Mouse (Mus musculus) MEL (cell line): Measurements from ENCODE around the gene Asb7. TPM values are rescaled to one million over a fixed set of nuclear protein-coding genes. Genes with fewer than 3 reads are reported as not detected.

ENCODE experiments used
- DNase-seq: peaks from one replicate; pipeline ENCODE4 v3.0.0; 2011; ENCODE audit warnings: low read depth, low spot score
- H3K27ac ChIP-seq: 2 replicates; pipeline ENCODE4 v1.5.1; 2012; ENCODE audit warnings: low read depth, mild to moderate bottlenecking, control low read depth, low read length, moderate library complexity; ENCODE audit not compliant: control insufficient read depth
- H3K27me3 ChIP-seq, 2 experiments: fragments of 150-350 bp in 1 of 2; sonication (generic) in 1 of 2; 2 replicates each; pipeline ENCODE4 v1.6.1; 2012; ENCODE audit warnings: low read length in 2 of 2, mild to moderate bottlenecking in 2 of 2, improper control_type of control experiment in 1 of 2, moderate library complexity in 1 of 2; ENCODE audit not compliant: insufficient read depth in 2 of 2, control insufficient read depth in 1 of 2
- H3K36me3 ChIP-seq, 2 experiments: 2 replicates each; pipeline ENCODE4 v1.6.1; 2012 to 2014; ENCODE audit warnings: low read length in 2 of 2, improper control_type of control experiment in 1 of 2, inconsistent platforms in 1 of 2, mild to moderate bottlenecking in 1 of 2; ENCODE audit not compliant: insufficient read depth in 2 of 2, control insufficient read depth in 1 of 2
- H3K4me1 ChIP-seq, 2 experiments: fragments of 150-350 bp in 1 of 2; sonication (generic) in 1 of 2; 2 replicates each; pipeline ENCODE4 v1.6.1; 2012; ENCODE audit warnings: low read length in 2 of 2, improper control_type of control experiment in 1 of 2, mild to moderate bottlenecking in 1 of 2; ENCODE audit not compliant: insufficient read depth in 2 of 2, control insufficient read depth in 1 of 2
- H3K4me3 ChIP-seq, 2 experiments: fragments of 150-350 bp in 1 of 2; sonication (generic) in 1 of 2; 2 replicates each; pipeline ENCODE4 v1.5.1; 2012; ENCODE audit warnings: low read depth in 2 of 2, low read length in 2 of 2, mild to moderate bottlenecking in 2 of 2, moderate library complexity in 2 of 2, control low read depth in 1 of 2, improper control_type of control experiment in 1 of 2; ENCODE audit not compliant: control insufficient read depth in 1 of 2, insufficient read depth in 1 of 2
- H3K79me2 ChIP-seq: 2 replicates; pipeline ENCODE4 v1.6.1; 2012; ENCODE audit warnings: mild to moderate bottlenecking, low read length, moderate library complexity; ENCODE audit not compliant: control insufficient read depth, poor library complexity, insufficient read depth
- H3K9ac ChIP-seq: 2 replicates; pipeline ENCODE4 v1.6.1; 2012; ENCODE audit warnings: low read depth, mild to moderate bottlenecking, control low read depth, low read length, moderate library complexity; ENCODE audit not compliant: control insufficient read depth, poor library complexity, severe bottlenecking
- H3K9me3 ChIP-seq: fragments of 150-350 bp; sonication (generic); replicated peaks from 2 replicates; pipeline ENCODE4 v1.6.1; 2012; ENCODE audit warnings: mild to moderate bottlenecking, low read length, improper control_type of control experiment, moderate library complexity; ENCODE audit not compliant: insufficient read depth
- CHD1 ChIP-seq: IDR thresholded peaks from 2 replicates; pipeline ENCODE4 v1.6.1; 2012; ENCODE audit warnings: low read depth, mild to moderate bottlenecking, inconsistent platforms, low read length, improper control_type of control experiment
- CHD2 ChIP-seq: IDR thresholded peaks from 2 replicates; pipeline ENCODE4 v1.6.1; 2011; ENCODE audit warnings: low read length, improper control_type of control experiment
- E2F4 ChIP-seq: IDR thresholded peaks from 2 replicates; pipeline ENCODE4 v1.6.1; 2011; ENCODE audit warnings: low read depth, low read length, improper control_type of control experiment, borderline replicate concordance
- ELF1 ChIP-seq: IDR thresholded peaks from 2 replicates; pipeline ENCODE4 v1.6.1; 2014; ENCODE audit warnings: low read depth, mild to moderate bottlenecking, inconsistent platforms, low read length, improper control_type of control experiment, moderate library complexity
- ETS1 ChIP-seq: IDR thresholded peaks from 2 replicates; pipeline ENCODE4 v1.6.1; 2012; ENCODE audit warnings: low read depth, mild to moderate bottlenecking, inconsistent platforms, low read length, improper control_type of control experiment, moderate library complexity
- GABPA ChIP-seq: IDR thresholded peaks from 2 replicates; pipeline ENCODE4 v1.6.1; 2012; ENCODE audit warnings: low read depth, mild to moderate bottlenecking, inconsistent platforms, low read length, improper control_type of control experiment, moderate library complexity
- KAT2A ChIP-seq: conservative IDR thresholded peaks from 2 replicates; pipeline ENCODE4 v1.6.1; 2012; ENCODE audit warnings: low read depth, low read length, improper control_type of control experiment, inconsistent platforms
- MAX ChIP-seq: IDR thresholded peaks from 2 replicates; pipeline ENCODE4 v1.6.1; 2011; ENCODE audit warnings: low read length, improper control_type of control experiment
- MAZ ChIP-seq: IDR thresholded peaks from 2 replicates; pipeline ENCODE4 v1.6.1; 2012; ENCODE audit warnings: low read depth, mild to moderate bottlenecking, inconsistent platforms, low read length, improper control_type of control experiment
- MEF2A ChIP-seq: IDR thresholded peaks from 2 replicates; pipeline ENCODE4 v1.6.1; 2014; ENCODE audit warnings: low read depth, mild to moderate bottlenecking, inconsistent platforms, low read length, improper control_type of control experiment; ENCODE audit not compliant: poor library complexity, insufficient replicate concordance, severe bottlenecking; ENCODE audit errors: extremely low read depth
- NELFE ChIP-seq: IDR thresholded peaks from 2 replicates; pipeline ENCODE4 v1.6.1; 2011; ENCODE audit warnings: low read depth, low read length, improper control_type of control experiment
- POLR2A ChIP-seq, 2 experiments: IDR thresholded peaks; 2 replicates each; pipeline ENCODE4 v1.6.1; 2011 to 2012; ENCODE audit warnings: low read length in 2 of 2, mild to moderate bottlenecking in 2 of 2, control low read depth in 1 of 2, improper control_type of control experiment in 1 of 2, low read depth in 1 of 2, moderate library complexity in 1 of 2; ENCODE audit not compliant: control insufficient read depth in 1 of 2, insufficient read depth in 1 of 2, poor library complexity in 1 of 2
- POLR2AphosphoS5 ChIP-seq: IDR thresholded peaks from 2 replicates; pipeline ENCODE4 v1.6.1; 2012; ENCODE audit warnings: low read depth, borderline replicate concordance, mild to moderate bottlenecking, inconsistent platforms, low read length, moderate library complexity, mixed read lengths
- RCOR1 ChIP-seq: IDR thresholded peaks from 2 replicates; pipeline ENCODE4 v1.6.1; 2012; ENCODE audit warnings: low read depth, mild to moderate bottlenecking, inconsistent platforms, low read length, improper control_type of control experiment
- TCF12 ChIP-seq: IDR thresholded peaks from 2 replicates; pipeline ENCODE4 v1.6.1; 2014; ENCODE audit warnings: low read depth, mild to moderate bottlenecking, inconsistent platforms, low read length, improper control_type of control experiment, moderate library complexity
- UBTF ChIP-seq: IDR thresholded peaks from 2 replicates; pipeline ENCODE4 v1.6.1; 2012; ENCODE audit warnings: low read depth, mild to moderate bottlenecking, inconsistent platforms, low read length, improper control_type of control experiment, moderate library complexity, borderline replicate concordance; ENCODE audit not compliant: insufficient read depth
- USF1 ChIP-seq: IDR thresholded peaks from 2 replicates; pipeline ENCODE4 v1.6.1; 2014; ENCODE audit warnings: low read depth, mild to moderate bottlenecking, inconsistent platforms, low read length, improper control_type of control experiment, moderate library complexity
- USF2 ChIP-seq, 2 experiments: IDR thresholded peaks; 2 replicates each; pipeline ENCODE4 v1.6.1; 2011 to 2012; ENCODE audit warnings: improper control_type of control experiment in 2 of 2, low read length in 2 of 2, borderline replicate concordance in 1 of 2, inconsistent platforms in 1 of 2, low read depth in 1 of 2, mild to moderate bottlenecking in 1 of 2; ENCODE audit not compliant: insufficient read depth in 1 of 2
- ZKSCAN1 ChIP-seq: IDR thresholded peaks from 2 replicates; pipeline ENCODE4 v1.6.1; 2012; ENCODE audit warnings: low read depth, mild to moderate bottlenecking, inconsistent platforms, low read length, improper control_type of control experiment, moderate library complexity
- ZNF384 ChIP-seq: IDR thresholded peaks from 2 replicates; pipeline ENCODE4 v1.6.1; 2012; ENCODE audit warnings: low read depth, mild to moderate bottlenecking, inconsistent platforms, low read length, improper control_type of control experiment
- polyA plus RNA-seq, 2 experiments: library from polyadenylated mRNA; stranded (reverse) in 1 of 2; unstranded in 1 of 2; fragments of >175 nt in 1 of 2; fragments of >200 nt in 1 of 2; gene quantifications; 2 replicates each; pipeline versions ENCODE4 v1.2.1 to v1.2.4; 2012; ENCODE audit warnings: low replicate concordance in 2 of 2, low read depth in 1 of 2; ENCODE audit not compliant: insufficient read length in 2 of 2, insufficient read depth in 1 of 2, missing spikeins in 1 of 2
- total RNA-seq: library from RNA; depleted of rRNA; stranded (reverse); fragments of 300-350 nt; gene quantifications from 2 replicates; pipeline ENCODE4 v1.2.3, GENCODE M21; 2012

The Asb7 gene
- total and polyA plus RNA-seq, 3 experiments, result 7.1 to 12.5 TPM; not detected in 1

DNA sequence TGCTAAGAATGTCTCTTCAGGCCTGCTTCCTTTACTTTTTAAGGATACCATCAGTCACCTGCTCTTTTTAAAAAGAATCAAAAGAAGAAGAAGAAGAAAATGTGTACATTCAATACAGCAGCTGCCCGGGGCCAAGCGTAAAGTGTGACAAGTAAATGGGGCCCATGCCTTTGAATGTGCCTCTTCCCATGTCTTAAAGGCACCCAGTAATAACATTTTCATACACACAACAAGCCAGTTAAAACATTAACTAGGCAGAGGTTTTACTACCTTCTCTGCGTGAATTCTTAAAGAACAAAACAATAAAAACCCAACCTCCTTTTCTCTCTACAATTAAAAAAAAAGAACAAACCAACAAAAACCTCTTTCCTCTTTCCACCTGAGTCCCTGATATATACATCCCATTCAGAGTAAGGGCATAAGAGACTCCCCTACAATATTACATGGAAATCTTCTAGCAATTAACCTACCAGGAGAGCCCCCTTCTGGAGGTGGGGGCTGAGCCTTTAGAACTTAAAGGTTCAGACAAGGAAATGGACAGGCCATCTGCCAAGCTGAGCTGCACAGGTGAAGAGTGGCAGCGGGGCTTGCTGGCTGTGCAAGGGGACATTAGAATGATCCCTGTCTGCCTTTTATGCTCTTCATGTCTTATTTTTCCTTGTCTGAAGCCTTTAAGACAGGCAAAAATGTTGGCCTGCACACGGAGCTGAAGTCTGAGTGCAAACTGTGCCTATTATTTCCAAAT lies 7.1 kb downstream of the Asb7 start:
- no peak overlapping the region for H3K9ac ChIP-seq
- no peaks in the 10 kb centered on the region for H3K27me3 ChIP-seq
- H3K9me3 ChIP-seq, result no peaks in the 10 kb centered on the region
- no peak overlapping the region for H3K27ac ChIP-seq
- no peak overlapping the region for H3K4me3 ChIP-seq
- TF ChIP-seq E2F4, result no peak
- TF ChIP-seq, all 39 proteins: peak for 0
- H3K36me3 ChIP-seq, result peaks cover 0 to 2% of the 10 kb centered on the region in 2 experiments; a peak in 1 of 4 replicates
- H3K4me1 ChIP-seq, result no peaks in the 10 kb centered on the region
- H3K79me2 ChIP-seq, result no peaks in the 10 kb centered on the region
- DNase-seq, result no peak

GRCm38 (mm10) chr7:66675800-66676199 lies 13.6 kb downstream of the Asb7 start:
- Histone ChIP-seq H3K4me1 (no peaks in the 10 kb centered on the region), H3K79me2 (no peaks in the 10 kb centered on the region), H3K4me3 (no peak overlapping the region), H3K27ac (no peak overlapping the region), H3K9me3 (no peaks in the 10 kb centered on the region), H3K9ac (no peak overlapping the region), H3K36me3 (0 out of 4 replicates have a peak, but pooled peaks cover 0 to 2% of the 10 kb centered on the region in 2 experiments), H3K27me3 (no peaks in the 10 kb centered on the region)
- TF ChIP-seq POLR2AphosphoS5 (no peak), USF2 (IDR thresholded peaks at IDR 0.05; ENCODE audit: borderline replicate concordance in 1 of 2, insufficient read depth in 1 of 2, low read depth in 1 of 2, low read length in 2 of 2) (no peak), ETS1 (no peak), RCOR1 (no peak), NELFE (no peak), ELF1 (no peak), MEF2A (no peak), CHD2 (no peak), ZKSCAN1 (no peak), POLR2A (IDR thresholded peaks at IDR 0.05; ENCODE audit: control insufficient read depth in 1 of 2, insufficient read depth in 1 of 2, low read depth in 1 of 2, low read length in 2 of 2, poor library complexity in 1 of 2) (no peak), TCF12 (no peak), ZNF384 (no peak), CHD1 (no peak), GABPA (no peak), USF1 (no peak), MAX (no peak), UBTF (no peak), KAT2A (no peak), MAZ (no peak)
- DNase-seq, result no peak
